Mouse (Mus musculus): ENCODE results near the gene Dennd2a. TPM values are rescaled to one million over a fixed set of nuclear protein-coding genes. Genes with fewer than 3 reads are reported as not detected.
A peak's percentile ranks its signal among the peaks of the same experiment; 100 is the strongest.

Gene Dennd2a
- polyA plus RNA-seq, 1 experiment: 7.3 TPM

DNA sequence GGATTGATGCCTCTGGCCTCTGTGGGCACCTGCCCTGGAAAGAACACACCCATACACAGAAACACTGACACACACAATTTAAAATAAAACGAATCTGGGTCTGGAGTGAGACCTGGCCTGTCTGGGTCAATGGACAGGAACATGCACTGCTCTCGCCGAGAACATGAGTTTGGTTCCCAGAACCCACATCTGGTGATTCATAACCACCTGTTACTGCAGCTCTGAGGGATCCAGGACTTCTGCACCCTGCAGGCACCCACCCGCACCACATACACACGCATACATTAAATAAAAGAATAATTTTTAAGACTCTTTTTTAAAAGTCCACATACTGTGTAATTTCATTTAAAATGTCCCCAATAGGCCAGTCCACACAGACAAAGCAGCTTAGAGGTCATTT lies 20.4 kb downstream of the Dennd2a start:
- Histone ChIP-seq H3K4me3 (ENCODE audit: extremely low read depth, insufficient read depth, insufficient read length) (no peak overlapping the region), H3K4me1 (ENCODE audit: control insufficient read depth, insufficient read depth, insufficient read length) (no peaks in the 10 kb centered on the region; the same call in 1 of the 2 replicates), H3K36me3 (ENCODE audit: control insufficient read depth, insufficient read depth, low read length) (no peaks in the 10 kb centered on the region), H3K27ac (ENCODE audit: insufficient read depth, low read length) (no peak overlapping the region), H3K27me3 (ENCODE audit: control insufficient read depth, insufficient read depth, low read length) (no peaks in the 10 kb centered on the region)
- no peak for TF ChIP-seq POLR2A (IDR thresholded peaks at IDR 0.05; ENCODE audit: low read depth, low read length)
- no peak for TF ChIP-seq CTCF (IDR thresholded peaks at IDR 0.05; ENCODE audit: extremely low read depth, insufficient read depth, insufficient read length, insufficient replicate concordance)
- WGBS: 91% methylated on average over 5 of the region's 5 CpGs
- DNase-seq (ENCODE audit: low read depth in 1 of 2, low spot score in 2 of 2): no peak

DNA sequence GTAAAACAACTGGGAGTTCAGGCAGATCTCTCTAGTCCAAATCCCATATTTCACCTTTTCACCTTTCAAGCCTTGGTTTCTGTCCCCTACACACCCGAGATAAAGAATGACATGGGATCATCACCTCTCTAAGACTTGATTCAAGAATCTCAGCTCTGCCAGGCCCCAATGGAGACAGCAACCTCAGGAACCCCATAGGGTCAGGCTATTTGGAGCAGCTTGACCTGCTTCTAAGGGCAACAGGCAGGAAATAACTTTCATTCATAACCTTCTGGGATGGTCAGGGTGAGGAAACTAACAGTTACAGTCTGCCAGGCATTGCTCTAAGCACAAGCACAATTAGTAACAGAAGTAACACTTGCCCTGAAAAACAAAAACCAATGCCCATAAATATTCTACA lies 21.0 kb downstream of the Dennd2a start:
- H3K27me3 ChIP-seq (ENCODE audit: control insufficient read depth, insufficient read depth, low read length): no peaks in the 10 kb centered on the region
- DNase-seq (ENCODE audit: low read depth in 1 of 2, low spot score in 2 of 2): no peak
- no peak overlapping the region for H3K27ac ChIP-seq (ENCODE audit: insufficient read depth, low read length)
- H3K4me1 ChIP-seq (ENCODE audit: control insufficient read depth, insufficient read depth, insufficient read length): no peaks in the 10 kb centered on the region; the same call in 1 of the 2 replicates
- no peak for TF ChIP-seq CTCF (IDR thresholded peaks at IDR 0.05; ENCODE audit: extremely low read depth, insufficient read depth, insufficient read length, insufficient replicate concordance)
- TF ChIP-seq POLR2A (IDR thresholded peaks at IDR 0.05; ENCODE audit: low read depth, low read length): no peak
- no peaks in the 10 kb centered on the region for H3K36me3 ChIP-seq (ENCODE audit: control insufficient read depth, insufficient read depth, low read length)
- no peak overlapping the region for H3K4me3 ChIP-seq (ENCODE audit: extremely low read depth, insufficient read depth, insufficient read length)
- 76% methylated on average over 1 of the region's 1 CpGs for WGBS

GRCm38 (mm10) chr6:39534944-39535343 lies 22.7 kb downstream of the Dennd2a start:
- no peak for TF ChIP-seq POLR2A (IDR thresholded peaks at IDR 0.05; ENCODE audit: low read depth, low read length)
- TF ChIP-seq CTCF (IDR thresholded peaks at IDR 0.05; ENCODE audit: extremely low read depth, insufficient read depth, insufficient read length, insufficient replicate concordance): no peak
- Histone ChIP-seq H3K27me3 (ENCODE audit: control insufficient read depth, insufficient read depth, low read length) (no peaks in the 10 kb centered on the region), H3K4me3 (ENCODE audit: extremely low read depth, insufficient read depth, insufficient read length) (no peak overlapping the region), H3K4me1 (ENCODE audit: control insufficient read depth, insufficient read depth, insufficient read length) (no peaks in the 10 kb centered on the region; the same call in 1 of the 2 replicates), H3K27ac (ENCODE audit: insufficient read depth, low read length) (no peak overlapping the region), H3K36me3 (ENCODE audit: control insufficient read depth, insufficient read depth, low read length) (no peaks in the 10 kb centered on the region)
- DNase-seq (ENCODE audit: low read depth in 1 of 2, low spot score in 2 of 2): no peak

- H3K36me3 ChIP-seq (ENCODE audit: control insufficient read depth, insufficient read depth, low read length): no peaks in the 10 kb centered on the region
- H3K4me3 ChIP-seq (ENCODE audit: extremely low read depth, insufficient read depth, insufficient read length): no peak overlapping the region
- no peaks in the 10 kb centered on the region for H3K27me3 ChIP-seq (ENCODE audit: control insufficient read depth, insufficient read depth, low read length)
- DNase-seq (ENCODE audit: low read depth in 1 of 2, low spot score in 2 of 2): no peak
- TF ChIP-seq POLR2A (IDR thresholded peaks at IDR 0.05; ENCODE audit: low read depth, low read length): no peak
- no peak for TF ChIP-seq CTCF (IDR thresholded peaks at IDR 0.05; ENCODE audit: extremely low read depth, insufficient read depth, insufficient read length, insufficient replicate concordance)
- H3K27ac ChIP-seq (ENCODE audit: insufficient read depth, low read length): no peak overlapping the region
- WGBS: 78% methylated on average over 12 of the region's 12 CpGs
- H3K4me1 ChIP-seq (ENCODE audit: control insufficient read depth, insufficient read depth, insufficient read length): peaks cover 9% of the 10 kb centered on the region
Measured at GRCm38 (mm10) chr6:39528671-39529535, 28.8 kb downstream of the Dennd2a start.

DNA sequence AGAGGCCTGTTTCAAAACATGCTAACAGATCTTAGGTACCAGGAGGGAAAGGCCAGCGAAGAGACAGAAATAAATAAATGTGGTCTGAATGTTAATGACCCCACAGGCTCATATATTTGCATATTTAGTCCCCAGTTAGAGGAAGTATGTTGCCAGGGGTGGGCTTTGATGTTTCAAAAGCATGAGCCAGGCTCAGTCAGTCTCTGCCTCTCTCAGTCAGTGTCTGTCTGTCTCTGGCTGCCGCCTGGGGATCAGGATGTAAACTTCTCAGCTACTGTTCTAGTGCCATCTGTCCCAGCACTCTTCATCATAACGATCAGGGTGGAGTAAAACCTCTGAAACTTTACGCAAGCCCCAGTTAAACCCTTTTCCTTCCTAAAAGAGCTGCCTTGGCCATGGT lies 29.9 kb downstream of the Dennd2a start:
- no peak for DNase-seq (ENCODE audit: low read depth in 1 of 2, low spot score in 2 of 2)
- 45% methylated on average over 4 of the region's 4 CpGs for WGBS
- no peak overlapping the region for H3K4me3 ChIP-seq (ENCODE audit: extremely low read depth, insufficient read depth, insufficient read length)
- no peaks in the 10 kb centered on the region for H3K36me3 ChIP-seq (ENCODE audit: control insufficient read depth, insufficient read depth, low read length)
- no peaks in the 10 kb centered on the region for H3K27me3 ChIP-seq (ENCODE audit: control insufficient read depth, insufficient read depth, low read length)
- H3K27ac ChIP-seq (ENCODE audit: insufficient read depth, low read length): no peak overlapping the region
- H3K4me1 ChIP-seq (ENCODE audit: control insufficient read depth, insufficient read depth, insufficient read length): peaks cover 9% of the 10 kb centered on the region
- TF ChIP-seq CTCF (IDR thresholded peaks at IDR 0.05; ENCODE audit: extremely low read depth, insufficient read depth, insufficient read length, insufficient replicate concordance) (no peak), POLR2A (IDR thresholded peaks at IDR 0.05; ENCODE audit: low read depth, low read length) (no peak)

DNA sequence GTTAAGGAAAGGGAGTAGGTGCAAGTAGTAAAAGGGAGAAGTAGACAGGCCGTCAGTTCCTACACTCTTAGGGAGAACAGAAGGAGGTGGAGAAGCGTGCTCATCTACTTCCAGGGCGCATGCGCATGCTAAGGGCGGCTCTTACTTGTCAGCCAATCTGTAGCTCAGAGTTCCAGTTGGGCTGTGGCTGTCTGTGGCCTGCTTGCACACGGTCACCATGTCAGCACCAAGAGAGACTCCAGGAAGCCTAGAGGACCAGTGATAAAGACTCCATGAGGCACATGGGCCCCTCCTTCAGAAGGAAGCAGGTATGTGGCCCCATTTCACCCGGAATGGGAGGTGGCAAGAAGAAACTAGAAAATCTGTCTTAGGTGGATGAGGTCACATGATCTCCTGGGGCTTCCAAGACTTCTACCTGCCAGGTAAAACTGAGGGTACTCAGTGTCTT lies 30.3 kb downstream of the Dennd2a start:
- 82% methylated on average over 7 of the region's 7 CpGs for WGBS
- Histone ChIP-seq H3K27me3 (ENCODE audit: control insufficient read depth, insufficient read depth, low read length) (no peaks in the 10 kb centered on the region), H3K36me3 (ENCODE audit: control insufficient read depth, insufficient read depth, low read length) (no peaks in the 10 kb centered on the region), H3K27ac (ENCODE audit: insufficient read depth, low read length) (peak overlapping the region; percentile 33; the same call in 1 of the 2 replicates), H3K4me1 (ENCODE audit: control insufficient read depth, insufficient read depth, insufficient read length) (peaks cover 9% of the 10 kb centered on the region), H3K4me3 (ENCODE audit: extremely low read depth, insufficient read depth, insufficient read length) (no peak overlapping the region)
- no peak for DNase-seq (ENCODE audit: low read depth in 1 of 2, low spot score in 2 of 2)
- TF ChIP-seq POLR2A (IDR thresholded peaks at IDR 0.05; ENCODE audit: low read depth, low read length) (no peak), CTCF (IDR thresholded peaks at IDR 0.05; ENCODE audit: extremely low read depth, insufficient read depth, insufficient read length, insufficient replicate concordance) (no peak)

GRCm38 (mm10) chr6:39526797-39527196 lies 30.9 kb downstream of the Dennd2a start:
- Histone ChIP-seq H3K4me1 (ENCODE audit: control insufficient read depth, insufficient read depth, insufficient read length) (peaks cover 9% of the 10 kb centered on the region), H3K27ac (ENCODE audit: insufficient read depth, low read length) (no peak overlapping the region), H3K4me3 (ENCODE audit: extremely low read depth, insufficient read depth, insufficient read length) (no peak overlapping the region), H3K36me3 (ENCODE audit: control insufficient read depth, insufficient read depth, low read length) (no peaks in the 10 kb centered on the region), H3K27me3 (ENCODE audit: control insufficient read depth, insufficient read depth, low read length) (no peaks in the 10 kb centered on the region)
- 17% methylated on average over 10 of the region's 10 CpGs for WGBS
- TF ChIP-seq POLR2A (IDR thresholded peaks at IDR 0.05; ENCODE audit: low read depth, low read length) (no peak), CTCF (IDR thresholded peaks at IDR 0.05; ENCODE audit: extremely low read depth, insufficient read depth, insufficient read length, insufficient replicate concordance) (no peak)
- DNase-seq (ENCODE audit: low read depth in 1 of 2, low spot score in 2 of 2): peak; percentile 22 to 33

Data from spleen, adult 2 months (tissue).